Mouse (Mus musculus) adipocyte (in vitro differentiated cells): Measurements from ENCODE around the gene Agpat3.

Experiments
- DNase-seq: peaks from one replicate; pipeline ENCODE4 v3.0.0-alpha.2; 2016; ENCODE audit warnings: low spot score

Gene Agpat3

DNA sequence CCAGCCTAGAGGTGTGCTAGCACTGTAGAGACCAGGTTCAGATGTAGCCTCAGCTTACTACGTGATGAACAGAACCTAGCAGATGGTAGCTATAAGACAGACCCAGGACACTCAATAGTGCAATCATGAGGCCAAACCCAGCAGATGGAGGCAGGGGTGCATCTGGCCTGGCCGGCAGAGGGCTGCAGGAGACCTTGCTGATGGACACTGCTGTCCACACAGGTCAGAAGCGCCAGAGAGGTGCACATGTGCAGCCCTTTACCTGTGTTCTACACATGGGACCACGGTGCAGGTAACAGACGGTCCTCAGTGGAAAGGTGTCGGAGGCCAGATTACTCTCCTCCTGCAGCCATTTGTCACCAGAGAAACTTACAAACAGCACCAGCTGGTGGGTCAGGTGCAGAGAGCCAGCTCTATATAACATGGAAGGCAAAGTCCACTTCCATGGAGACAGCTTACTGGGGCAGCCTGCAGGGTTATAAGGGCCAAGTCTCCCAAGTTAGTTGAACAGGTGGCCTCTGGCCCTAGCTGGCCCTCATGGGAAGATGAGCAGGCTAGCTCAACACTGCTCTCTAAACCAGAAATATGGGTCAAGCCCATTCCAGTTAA, 27.6 kb downstream of the Agpat3 start:
- no peak for DNase-seq

DNA sequence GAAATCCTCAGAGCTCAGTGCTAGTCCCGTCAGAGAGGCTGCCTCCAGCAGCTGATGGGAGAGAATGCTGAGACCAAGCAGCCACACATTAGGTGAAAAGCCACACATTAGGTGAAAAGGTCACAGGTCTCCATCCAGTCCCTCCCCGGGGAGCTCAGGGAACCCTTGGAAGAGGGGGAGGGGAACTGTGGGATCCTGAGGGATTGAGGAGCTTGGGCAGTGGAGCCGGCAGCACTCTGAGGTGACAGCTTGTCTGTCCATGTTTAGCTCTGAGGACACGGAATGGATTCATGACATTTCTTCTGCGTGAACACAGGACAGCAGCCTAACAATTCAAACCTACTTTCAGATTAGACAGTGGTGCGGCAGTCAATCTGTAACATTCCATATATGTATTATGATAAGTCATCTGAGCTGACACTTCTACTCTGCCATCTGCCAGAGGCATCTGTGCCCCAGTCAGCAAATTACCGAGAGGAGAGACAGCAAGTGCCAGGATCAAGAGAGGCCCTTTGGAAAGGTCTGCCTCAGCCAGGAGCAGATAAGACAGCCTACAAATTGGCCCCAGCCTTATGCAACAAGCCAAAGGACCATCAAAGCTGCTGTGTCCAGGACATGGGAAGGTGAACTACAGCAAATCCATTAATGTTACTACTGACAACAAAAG, 28.9 kb downstream of the Agpat3 start:
- DNase-seq: no peak

DNA sequence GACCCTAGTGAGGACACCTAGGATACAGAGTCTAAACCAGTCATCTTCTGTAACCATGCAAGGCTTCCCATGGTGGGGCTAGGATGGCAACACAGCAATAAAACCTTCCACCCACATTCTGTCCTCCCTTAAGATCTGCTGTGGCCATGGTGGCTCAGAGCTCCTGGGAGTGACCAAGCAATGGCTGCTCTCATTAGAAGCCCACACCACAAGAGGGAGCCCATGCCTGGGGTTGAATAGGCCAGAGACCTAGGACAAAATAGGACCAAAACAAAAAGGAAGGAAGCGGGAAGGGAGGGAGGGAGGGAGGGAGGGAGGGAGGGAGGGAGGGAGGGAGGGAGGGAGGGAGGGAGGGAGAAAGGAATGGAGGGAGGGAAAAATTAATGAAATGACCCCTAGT, 29.5 kb downstream of the Agpat3 start:
- peak; percentile 75 for DNase-seq

- no peak for DNase-seq
Observed at GRCm38 (mm10) chr10:78321133-78321757, 31.0 kb downstream of the Agpat3 start.

- DNase-seq: no peak
Observed at GRCm38 (mm10) chr10:78320526-78320925, 31.8 kb downstream of the Agpat3 start.

GRCm38 (mm10) chr10:78319940-78320339, 32.3 kb downstream of the Agpat3 start:
- DNase-seq: no peak

GRCm38 (mm10) chr10:78317270-78317923, 34.9 kb downstream of the Agpat3 start:
- no peak for DNase-seq

DNA sequence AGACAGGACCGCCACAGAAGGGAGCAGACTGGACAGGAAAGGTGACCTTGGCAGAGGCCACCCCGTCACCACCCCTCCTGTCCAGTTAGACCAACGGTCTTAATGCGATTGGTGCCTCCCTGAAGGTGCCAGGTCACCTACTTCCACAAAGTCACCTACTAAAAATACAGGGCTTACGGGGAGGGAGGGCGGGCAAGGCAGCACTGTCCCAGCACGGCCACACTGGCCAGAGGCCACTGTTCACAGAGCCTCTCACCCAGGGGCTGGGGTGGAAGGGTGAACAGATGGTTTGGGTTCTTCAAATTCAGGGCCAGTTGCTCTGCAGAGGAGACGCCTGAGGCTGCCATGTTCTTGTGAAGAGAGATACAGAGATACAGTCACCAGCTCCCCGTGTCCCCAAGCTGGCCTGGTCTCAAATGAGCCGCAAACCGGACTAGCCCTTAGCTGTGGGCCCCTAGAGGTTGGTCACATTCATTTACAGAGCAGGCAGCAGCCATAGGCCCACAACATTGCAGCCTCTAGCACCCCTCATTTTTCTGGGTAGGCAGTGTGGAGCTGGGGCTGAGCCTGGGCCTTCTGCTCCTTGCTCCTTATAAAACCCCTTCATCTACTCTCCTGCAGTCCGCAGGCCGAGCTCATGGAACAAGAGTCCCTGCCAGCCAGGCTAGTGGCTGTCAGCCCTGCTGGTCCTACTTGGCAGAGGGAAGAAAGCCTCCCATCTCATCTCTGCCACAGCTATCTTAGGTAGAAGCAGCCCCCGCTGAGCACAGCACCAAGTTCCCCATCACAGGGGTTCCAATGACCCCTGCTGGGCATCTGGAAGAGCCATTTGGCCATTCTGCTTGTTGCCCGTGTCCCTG, 35.8 kb downstream of the Agpat3 start:
- no peak for DNase-seq

GRCm38 (mm10) chr10:78315145-78315544, 37.1 kb downstream of the Agpat3 start:
- no peak for DNase-seq

DNA sequence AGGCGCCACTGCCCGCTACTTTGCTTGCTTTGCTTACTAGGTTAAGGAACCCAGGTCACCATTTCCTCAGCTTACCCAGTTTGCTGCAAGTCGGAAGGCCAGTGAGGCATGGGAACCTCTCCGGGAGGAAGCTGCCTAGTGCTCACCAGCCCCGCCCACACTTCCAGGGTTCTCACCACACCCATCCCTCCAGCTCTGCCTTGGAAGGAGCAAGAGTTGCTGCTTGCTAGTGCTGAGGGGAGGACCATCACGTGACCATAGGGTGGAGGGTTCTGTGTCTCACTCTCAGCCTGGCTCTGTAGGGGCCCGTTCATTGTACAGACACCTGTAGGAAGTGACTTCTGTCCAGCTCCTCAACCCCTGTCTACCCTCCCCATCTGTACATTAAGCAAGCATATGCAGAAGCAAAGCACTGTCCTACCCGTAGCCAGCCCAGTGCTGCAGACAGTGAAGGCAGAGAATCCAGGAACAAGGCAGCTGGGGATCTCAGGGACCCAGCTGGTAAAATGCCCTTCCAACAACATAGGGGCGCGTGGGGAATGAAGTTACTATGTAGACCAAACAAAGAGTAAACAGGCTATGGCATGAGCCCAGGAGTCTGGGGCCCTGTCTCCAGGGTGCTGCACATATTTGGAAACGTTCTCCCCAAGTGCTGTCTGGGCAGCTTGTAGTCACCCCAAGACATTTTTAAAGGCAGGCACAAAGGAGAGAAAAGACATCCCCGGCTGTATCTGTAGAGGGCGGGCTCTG, 40.2 kb downstream of the Agpat3 start:
- no peak for DNase-seq

GRCm38 (mm10) chr10:78310747-78311267, 41.5 kb downstream of the Agpat3 start:
- no peak for DNase-seq

GRCm38 (mm10) chr10:78308617-78309016, 43.7 kb downstream of the Agpat3 start:
- peak; percentile 64 for DNase-seq

- no peak for DNase-seq
Observed at GRCm38 (mm10) chr10:78307391-78307790, 44.9 kb downstream of the Agpat3 start.

DNA sequence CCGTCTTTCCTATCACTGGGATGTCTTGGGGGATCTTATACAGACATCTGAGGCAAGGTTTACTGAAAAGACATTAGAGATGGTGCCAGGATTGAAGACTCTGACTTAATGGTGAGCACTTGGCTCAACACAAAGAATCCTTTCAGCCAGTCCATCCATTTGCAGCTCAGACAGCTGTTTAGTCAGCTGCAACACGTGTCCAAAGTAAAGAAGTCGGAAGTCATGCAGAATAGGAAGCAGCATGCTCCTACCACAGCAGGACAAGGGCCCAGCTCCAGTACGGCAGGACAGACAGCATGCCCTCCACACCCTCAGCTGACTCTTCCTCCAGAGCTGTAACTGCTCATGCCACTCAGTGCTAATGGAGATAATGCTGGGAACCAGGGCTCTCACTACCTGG, 46.3 kb downstream of the Agpat3 start:
- DNase-seq: no peak

DNA sequence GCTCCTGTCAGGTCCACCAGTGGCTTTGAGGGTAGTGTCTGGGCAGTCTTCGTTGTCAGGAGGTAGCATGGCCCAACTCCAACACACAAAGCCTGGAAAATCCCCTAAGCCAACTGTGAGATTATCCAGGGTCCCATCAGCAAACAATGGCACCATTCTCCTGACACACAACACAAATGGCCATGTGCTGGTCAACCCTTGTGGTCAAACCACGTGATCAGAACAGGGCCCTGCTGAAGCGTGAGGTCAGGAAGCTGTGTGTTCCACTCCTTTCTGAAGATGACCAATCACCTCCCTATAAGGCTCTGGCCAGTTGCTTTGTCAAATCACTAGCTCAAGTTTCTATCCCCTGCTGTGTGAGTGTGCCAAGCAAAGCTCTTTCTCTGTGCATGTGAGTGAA, 47.3 kb downstream of the Agpat3 start:
- DNase-seq: no peak

DNA sequence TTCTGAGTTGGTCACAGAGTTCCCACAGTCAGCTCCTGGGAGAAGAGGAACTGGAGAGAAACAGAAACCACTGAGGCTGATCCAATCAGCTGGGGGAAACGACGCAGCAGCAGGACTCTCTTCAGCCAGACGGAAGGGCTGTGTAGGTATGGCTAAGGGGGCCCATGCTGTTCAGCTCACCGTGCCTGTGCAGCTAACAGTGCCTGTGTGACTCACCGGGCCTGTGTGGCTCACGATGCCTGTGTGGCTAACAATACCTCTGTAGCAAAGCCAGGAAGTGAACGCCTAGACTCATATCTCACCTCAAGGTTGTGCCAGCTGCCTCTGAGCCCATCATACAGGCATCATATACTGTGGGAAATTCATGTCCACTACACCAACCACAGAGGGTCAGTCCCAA, 48.6 kb downstream of the Agpat3 start:
- no peak for DNase-seq

DNA sequence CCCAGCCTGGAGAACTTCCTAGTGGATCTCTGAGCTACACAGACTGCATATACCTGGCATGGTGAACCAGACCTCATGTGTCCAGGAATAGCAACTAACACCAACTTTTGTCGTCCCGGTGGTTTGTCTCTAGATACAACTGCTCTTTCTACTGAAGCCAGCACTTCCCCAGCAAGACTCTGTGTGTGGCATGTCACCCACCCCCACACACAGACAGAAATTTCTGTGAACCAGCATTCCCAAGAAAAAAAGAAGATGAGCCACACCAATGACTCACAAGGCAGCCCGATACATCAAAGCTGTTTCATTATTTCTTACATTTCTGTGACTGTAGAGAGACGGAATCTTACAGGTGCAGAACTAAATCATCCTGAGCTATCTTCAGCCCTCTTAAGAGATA, 52.2 kb downstream of the Agpat3 start:
- DNase-seq: no peak

- DNase-seq: no peak
Observed at GRCm38 (mm10) chr10:78298651-78299644, 53.3 kb downstream of the Agpat3 start.

- peak; percentile 98 for DNase-seq
Observed at GRCm38 (mm10) chr10:78297576-78298484, 54.5 kb downstream of the Agpat3 start.
